Mouse (Mus musculus): Measurements from ENCODE around the gene Aldh8a1. TPM values are rescaled to one million over a fixed set of nuclear protein-coding genes. Genes with fewer than 3 reads are reported as not detected.

Aldh8a1 gene
- polyA plus RNA-seq (2014; fragmentation: Illumina TruSeq; extraction: RNeasy Lipid Tissue Mini Kit (QIAGEN cat#74804); ENCODE audit: low read depth, low replicate concordance): 0.43 TPM

DNA sequence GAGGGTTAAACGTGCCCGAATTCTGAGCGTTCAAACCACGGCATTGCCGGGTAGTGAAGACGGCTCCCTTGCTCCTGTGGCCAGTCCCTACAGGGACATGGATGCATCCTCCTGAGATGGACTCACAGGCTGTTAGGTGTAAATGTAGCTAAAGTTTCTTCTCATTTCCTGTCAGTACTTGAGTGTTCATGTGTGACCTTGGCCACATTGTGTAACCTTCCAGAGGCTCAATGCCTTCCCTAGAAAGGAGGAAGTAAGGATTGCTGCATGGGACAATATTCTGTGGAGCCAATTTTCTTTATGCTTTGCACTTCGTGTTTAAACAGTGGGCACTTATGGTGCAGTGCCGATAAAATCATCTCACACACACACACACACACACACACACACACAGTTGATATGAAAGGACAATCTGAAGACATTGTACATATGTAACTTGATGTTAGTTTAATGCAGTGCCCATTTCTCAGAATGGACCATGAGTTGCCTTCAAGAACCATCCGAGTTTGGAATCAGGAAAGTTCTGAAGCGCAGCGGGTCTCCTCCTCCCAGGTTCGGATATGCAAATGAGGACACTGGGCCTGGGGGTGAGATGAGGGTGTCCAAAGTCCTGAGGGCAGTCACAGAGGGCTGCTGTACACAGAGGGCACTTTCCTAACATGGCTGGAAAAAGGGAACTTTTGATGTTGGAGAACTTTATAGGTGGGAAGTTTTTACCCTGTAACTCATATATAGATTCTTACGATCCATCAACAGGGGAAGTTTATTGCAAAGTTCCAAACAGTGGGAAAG lies at the start of gene Aldh8a1:
Gene Aldh8a1, plus strand, starts transcription at position 610 of the 792 bp plus-strand sequence.

Other genes with a start within 250 kb of the Aldh8a1 start
- 3.8 TPM for gene Myb, start 216.3 kb upstream of the Aldh8a1 start, polyA plus RNA-seq (2014; fragmentation: Illumina TruSeq; extraction: RNeasy Lipid Tissue Mini Kit (QIAGEN cat#74804); ENCODE audit: low read depth, low replicate concordance)
- 45.8 TPM for gene Hbs1l, start 81.3 kb upstream of the Aldh8a1 start, polyA plus RNA-seq (2014; fragmentation: Illumina TruSeq; extraction: RNeasy Lipid Tissue Mini Kit (QIAGEN cat#74804); ENCODE audit: low read depth, low replicate concordance)
- gene 1700020N01Rik, start 215.9 kb downstream of the Aldh8a1 start, polyA plus RNA-seq (2014; fragmentation: Illumina TruSeq; extraction: RNeasy Lipid Tissue Mini Kit (QIAGEN cat#74804); ENCODE audit: low read depth, low replicate concordance): 1.7 TPM